Mouse (Mus musculus): Measurements from ENCODE around the gene Epha1.

DNA sequence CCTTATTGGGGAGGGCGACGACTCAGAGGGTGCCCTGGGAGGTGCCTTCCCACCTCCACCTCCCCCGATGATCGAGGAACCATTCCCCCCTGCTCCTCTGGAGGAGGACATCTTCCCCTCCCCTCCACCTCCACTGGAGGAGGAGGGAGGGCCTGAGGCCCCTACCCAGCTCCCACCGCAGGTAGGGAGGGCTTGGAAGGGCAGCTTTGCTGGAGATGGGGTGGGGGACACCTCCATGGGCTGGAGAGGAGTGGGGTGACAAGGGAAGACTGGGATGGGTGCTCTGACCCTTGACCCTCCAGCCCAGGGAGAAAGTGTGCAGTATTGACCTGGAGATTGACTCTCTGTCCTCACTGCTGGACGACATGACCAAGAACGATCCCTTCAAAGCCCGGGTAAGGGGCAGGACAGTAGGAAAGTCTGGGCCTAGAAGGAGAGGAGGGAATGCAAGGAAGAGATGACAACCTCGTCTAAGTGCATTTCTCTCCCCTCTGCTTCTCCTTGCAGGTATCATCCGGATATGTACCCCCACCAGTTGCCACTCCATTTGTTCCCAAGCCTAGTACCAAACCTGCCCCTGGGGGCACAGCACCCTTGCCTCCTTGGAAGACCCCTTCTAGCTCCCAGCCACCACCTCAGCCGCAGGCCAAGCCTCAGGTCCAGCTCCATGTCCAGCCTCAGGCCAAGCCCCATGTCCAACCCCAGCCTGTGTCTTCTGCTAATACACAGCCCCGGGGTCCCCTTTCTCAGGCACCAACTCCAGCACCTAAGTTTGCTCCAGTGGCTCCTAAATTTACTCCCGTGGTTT lies 21.9 kb downstream of the Epha1 start:
- TF ChIP-seq CHD2 (IDR thresholded peaks at IDR 0.05; ENCODE audit: low read length): no peak
- TF ChIP-seq ETS1 (conservative IDR thresholded peaks at IDR 0.05; ENCODE audit: low read depth, low read length): no peak
- TF ChIP-seq MXI1 (IDR thresholded peaks at IDR 0.05; ENCODE audit: low read depth, low read length): no peak

Measured in CH12.LX (cell line).